Mouse (Mus musculus): ENCODE results near the gene Rcbtb2.

Rcbtb2 gene

DNA sequence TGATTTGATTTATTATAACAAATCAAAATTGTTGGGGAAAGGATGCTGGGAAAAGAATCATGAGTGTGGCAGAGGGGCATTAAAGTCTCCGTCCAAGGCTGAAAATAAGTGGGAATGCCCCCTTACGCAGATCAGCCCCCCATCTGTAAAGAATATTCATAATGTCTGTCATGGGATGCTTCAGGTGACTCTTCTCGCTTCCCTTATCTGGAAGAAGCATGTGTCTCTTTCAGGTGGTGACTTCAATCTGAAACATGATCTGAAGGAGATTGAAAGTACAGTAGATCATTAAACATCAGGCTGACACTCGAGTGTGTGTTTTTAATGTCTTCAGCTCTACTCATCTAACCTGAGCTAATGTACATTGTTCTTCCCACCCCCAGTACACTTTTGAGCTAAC lies 22.7 kb downstream of the Rcbtb2 start:
- DNase-seq (ENCODE audit: extremely low read depth, low read depth, low spot score) = no peak

DNA sequence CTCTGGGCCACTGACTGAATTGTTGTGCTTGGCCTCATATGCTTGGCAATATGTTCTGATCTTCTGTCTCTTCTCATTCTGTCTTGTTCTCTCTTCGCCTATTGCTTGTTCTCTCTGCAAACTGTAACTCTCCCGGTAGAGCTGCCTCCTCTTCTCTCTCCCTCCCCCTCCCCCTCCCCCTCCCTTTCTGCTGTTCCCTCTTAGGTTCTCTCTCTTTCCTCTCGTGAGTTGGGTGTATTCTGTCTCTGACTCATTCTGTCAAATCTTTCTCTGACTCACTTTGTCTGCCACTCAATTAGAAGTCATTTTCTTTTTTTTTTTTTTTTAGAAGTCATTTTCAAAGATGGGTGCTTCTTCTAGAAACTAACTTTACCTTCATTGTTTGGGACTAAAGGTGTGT lies 23.9 kb downstream of the Rcbtb2 start:
- no peak for DNase-seq (ENCODE audit: extremely low read depth, low read depth, low spot score)

DNA sequence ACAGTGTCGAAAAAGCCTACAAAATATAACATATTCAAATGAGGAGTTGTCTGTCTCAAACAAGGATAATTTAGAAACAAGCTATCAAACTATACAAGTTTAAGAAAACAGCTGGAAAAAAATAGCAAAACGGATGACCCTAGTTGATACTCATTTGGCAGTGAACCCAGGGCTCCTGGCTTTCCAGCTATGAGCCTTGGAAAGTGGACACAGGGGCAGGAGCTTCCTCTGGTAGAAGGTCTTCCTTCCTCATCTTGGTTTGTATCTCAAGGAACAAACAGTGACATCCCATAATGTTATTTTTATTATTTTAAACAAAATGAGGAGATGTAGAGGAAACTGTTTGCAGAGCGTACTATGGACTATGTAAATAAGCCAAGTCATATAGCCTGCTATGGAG lies 25.3 kb downstream of the Rcbtb2 start:
- DNase-seq (ENCODE audit: extremely low read depth, low read depth, low spot score) = no peak

DNA sequence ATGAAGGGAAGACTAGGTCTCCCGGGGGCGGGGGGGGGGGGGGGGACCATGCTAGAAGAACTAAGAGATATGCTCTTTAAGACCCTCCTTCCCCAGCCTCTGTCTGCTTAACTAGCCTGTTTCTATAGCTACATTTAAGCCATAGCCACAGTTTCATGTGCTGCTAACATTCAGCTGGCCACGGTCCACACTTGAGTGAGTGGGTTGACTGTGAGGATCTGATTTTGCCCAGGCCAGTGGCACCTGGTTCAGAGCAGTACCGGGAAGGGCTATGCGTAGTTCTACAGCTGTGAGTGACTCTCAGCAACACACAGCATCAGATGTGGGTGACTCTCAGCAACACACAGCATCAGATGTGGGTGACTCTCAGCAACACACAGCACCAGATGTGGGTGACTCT lies 38.5 kb downstream of the Rcbtb2 start:
- no peak for DNase-seq (ENCODE audit: extremely low read depth, low read depth, low spot score)

DNA sequence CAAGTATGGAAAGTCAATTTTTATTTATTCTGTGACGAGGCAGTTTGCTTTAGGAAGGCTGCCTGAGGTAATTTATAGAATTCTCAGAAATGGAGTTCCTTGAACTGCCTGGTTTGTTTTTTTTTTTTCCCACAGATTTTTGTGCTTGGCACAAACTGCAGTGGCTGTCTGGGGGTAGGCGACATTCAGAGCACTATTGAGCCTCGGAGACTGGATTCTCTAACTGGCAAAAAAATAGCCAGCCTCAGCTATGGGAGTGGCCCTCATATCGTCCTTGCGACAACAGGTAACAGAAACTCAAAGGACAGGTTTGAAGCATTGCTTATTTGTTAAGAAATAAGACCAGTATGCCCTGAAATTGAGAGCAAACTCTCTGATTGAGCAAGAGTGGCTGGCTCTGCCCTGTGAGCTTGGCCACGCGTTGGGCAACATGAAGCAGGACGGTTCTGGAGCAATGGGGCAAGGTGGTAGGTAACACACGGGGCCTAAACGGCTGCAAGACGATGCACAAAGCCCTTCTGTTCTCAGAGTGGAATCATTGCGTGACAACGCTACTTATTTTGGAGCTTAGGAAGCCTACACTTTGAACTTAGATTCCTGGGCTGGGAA lies 39.5 kb downstream of the Rcbtb2 start:
- peak; percentile 50 for DNase-seq (ENCODE audit: extremely low read depth, low read depth, low spot score)

DNA sequence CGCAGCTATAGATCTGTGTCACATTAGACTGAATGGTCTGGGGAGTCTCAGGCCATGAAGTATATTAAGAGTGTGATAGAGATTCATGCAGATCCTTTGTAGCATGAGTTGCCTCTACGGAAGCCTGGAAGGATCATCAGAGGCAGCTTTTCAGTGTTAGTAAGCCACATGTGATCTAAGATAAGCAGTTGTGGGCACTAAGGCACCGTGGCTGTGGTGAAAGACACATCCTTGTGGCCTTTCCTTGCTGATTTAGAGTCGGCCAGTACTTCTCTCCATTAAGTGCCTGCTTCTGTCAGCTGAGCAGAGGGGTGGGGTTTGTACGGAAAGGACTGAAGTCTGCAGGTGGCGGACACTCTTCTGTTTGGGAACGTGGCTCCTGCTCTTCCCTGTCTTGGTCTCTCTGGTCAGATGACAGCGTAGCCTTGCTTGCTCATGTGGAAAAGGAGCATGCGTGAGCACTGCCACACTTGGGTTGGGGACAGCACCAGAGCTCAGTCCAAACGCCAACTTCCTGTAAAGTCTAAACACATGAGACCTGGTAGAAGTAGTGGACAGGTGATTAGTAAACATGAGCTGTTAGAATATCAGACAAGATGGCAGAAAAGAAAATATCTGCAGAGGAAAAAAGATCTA lies 40.6 kb downstream of the Rcbtb2 start:
- DNase-seq (ENCODE audit: extremely low read depth, low read depth, low spot score) = no peak

DNA sequence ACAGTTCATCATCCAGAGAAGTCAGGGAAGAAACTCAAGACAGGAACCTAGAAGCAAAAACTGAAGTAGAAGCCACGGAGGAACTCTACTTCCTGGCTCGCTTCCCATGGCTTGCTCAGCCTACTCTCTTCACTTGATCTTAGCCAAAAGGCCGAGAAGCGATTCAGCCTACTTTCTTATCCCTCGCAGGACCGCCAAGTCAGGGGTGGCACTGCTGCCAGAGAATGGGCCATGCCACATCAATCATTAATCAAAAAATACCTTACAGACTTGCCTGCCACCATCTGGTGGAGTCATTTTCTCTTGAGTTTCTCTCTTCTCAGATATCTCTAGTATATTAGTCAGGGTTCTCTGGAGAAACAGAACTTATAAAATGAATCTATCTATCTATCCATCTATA lies 42.3 kb downstream of the Rcbtb2 start:
- DNase-seq (ENCODE audit: extremely low read depth, low read depth, low spot score) = no peak

DNA sequence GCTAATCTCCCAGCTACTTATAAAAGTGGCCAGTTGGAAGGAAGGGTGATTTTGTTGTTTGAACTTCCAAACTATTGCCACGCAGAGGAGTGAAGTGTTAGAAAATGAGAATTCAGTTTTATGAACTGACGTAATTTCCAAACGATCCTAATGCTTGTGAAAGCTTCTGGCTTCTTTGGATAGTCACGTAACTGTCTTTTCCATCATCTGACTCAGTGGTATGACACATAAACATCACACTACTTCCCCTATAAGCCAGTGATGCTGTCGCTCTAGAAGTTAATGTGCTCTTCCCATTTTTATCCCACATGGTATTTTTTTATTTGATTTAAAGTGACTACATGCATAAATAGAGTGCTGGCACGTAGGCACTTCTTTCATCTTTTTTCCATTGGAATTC lies 45.8 kb downstream of the Rcbtb2 start:
- no peak for DNase-seq (ENCODE audit: extremely low read depth, low read depth, low spot score)

DNA sequence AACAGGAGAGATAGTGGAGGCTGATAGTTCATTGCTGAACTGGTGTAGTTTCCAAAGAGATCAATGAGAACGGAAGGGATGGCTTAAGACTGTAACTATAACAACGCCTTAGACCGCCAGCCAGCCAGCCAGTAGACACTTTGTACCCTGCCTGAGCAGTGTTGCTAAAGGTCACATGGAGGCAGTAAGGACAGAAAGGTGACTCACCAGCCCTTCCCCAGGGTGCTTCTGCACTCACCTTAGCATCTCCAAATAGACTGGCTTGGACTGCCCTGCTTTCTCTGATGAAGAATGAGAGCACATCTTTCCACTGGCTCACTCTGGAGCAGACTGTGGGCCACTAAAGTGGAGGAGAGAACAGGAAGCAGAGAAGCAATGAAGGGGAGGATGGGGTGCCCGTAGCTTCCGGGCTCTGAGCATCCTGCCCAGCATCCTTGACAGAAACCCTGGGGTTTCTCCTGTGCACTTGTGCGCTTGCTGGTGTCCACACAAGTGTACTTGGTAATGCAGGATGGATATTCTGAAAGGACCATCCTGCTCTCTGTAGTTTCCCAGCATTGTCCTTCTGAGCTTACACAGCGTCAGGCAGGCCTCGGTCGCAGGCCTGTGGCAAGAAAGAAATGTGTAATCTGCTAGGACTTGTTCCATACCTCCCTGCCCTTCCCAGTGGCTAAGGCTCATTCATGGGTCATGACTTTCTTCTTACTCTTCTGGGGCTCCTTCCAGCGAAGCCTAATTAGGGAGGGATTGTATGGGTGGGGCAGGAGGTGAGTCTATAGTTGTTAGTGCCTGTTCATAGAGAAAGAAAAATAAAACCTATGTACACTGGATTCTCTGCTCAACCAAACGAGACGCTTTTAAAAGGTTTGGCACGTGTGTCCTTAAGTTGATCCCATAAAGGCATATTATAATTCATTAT lies 47.3 kb downstream of the Rcbtb2 start:
- no peak for DNase-seq (ENCODE audit: extremely low read depth, low read depth, low spot score)

DNA sequence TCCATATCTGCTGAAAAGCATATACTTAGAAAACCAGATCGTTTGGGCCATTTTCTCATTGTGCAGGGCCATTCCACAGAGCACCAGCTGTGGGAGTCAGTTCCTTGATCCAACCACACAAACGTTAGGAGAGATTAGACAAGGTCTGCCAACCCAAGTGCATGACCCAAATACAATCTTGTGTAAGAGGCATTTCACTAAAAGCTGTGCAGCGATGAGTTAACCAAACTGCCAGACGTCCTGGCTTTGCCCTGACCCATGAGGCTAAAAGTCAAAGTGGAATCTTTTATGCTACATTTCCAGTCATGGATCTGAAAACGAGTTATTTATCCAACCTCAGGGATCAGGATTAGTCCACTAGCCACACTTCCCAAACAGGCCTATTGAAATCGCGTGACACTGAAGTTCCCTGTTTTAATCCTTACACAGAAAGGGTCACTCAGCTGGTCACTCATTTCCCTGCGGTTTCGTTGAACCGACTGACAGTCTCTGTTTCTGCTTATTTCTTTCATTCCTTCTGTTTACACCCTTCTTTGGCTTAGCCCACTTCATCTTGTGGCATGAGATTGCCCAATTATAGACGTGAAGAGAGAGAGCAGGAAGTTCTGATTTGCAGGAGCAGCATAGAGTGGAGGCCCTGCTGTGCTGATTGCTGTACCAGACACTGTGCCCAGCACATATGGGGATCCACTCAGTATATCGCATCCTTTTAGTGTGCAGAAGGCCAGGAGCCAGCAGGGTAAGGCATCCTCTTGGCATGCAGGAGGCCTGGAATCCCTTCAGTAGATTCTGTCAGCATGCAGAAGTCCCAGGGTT lies 49.6 kb downstream of the Rcbtb2 start:
- DNase-seq (ENCODE audit: extremely low read depth, low read depth, low spot score) = no peak

DNA sequence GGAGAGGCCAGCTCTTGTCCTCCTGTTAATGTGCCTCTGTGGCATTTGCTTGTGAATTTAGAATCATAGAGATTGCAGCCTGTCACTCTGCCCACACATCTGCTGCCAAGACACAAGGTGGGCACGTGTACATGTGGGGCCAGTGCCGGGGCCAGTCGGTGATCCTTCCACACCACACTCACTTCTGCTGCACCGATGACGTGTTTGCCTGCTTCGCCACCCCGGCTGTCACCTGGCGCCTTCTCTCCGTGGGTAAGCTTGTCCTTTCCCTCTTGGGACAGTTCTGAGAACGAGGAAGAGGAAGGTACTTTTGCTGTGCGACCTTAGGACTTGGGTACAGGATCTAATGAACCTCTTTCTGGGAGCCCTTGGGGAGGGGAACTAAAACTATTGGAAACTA lies 50.8 kb downstream of the Rcbtb2 start:
- no peak for DNase-seq (ENCODE audit: extremely low read depth, low read depth, low spot score)

DNA sequence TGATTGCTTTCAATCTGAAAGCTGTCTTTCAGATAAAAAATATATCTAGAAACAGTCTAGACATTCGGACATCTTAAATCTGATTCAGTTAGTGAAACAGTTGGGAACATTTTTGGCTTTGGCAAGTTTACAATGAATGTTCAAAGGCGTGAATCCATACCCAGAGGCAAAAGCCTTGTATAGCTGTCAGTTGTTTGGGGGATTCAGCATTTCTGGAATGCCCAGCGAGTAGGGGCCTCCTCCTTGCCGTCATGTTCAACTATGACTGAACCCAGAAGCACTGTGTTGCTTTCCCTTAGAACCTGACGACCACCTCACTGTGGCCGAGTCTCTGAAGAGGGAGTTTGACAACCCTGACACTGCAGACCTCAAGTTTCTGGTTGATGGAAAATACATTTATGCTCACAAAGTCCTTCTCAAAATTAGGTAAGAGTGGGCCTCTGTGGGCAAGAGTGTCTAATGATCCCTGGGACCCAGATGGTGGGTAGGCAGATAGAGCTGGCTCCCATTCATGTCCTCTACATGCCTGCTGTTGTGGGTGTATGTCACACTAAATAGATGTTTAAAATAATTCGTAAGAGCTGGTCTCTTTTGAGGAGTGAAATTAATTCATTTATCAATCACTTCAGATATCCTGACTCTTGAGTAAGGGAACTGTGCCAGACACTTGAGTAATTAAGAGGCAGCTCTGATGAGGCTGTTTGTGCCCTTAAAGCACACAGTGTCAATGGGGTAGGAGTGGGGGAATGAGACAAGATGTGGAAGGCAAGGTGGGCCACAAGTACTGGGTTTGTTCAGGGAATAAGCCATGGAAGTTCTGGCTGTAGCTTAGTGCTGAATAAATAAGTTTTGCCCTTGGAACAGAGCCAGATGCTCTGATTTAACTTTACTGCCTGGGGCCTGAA lies 51.5 kb downstream of the Rcbtb2 start:
- no peak for DNase-seq (ENCODE audit: extremely low read depth, low read depth, low spot score)

DNA sequence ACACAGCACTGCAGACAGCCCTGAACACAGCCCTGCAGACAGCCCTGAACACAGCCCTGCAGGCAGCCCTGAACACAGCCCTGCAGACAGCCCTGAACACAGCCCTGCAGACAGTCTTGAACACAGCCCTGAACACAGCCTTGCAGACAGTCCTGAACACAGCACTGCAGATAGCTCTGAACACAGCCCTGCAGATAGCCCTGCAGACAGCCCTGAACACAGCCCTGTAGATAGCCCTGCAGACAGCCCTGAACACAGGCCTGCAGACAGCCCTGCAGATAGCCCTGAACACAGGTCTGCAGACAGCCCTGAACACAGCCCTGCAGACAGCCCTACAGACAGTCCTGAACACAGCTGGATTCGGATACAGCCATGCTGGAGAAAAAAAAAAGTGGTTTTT lies 52.2 kb downstream of the Rcbtb2 start:
- DNase-seq (ENCODE audit: extremely low read depth, low read depth, low spot score) = no peak

DNA sequence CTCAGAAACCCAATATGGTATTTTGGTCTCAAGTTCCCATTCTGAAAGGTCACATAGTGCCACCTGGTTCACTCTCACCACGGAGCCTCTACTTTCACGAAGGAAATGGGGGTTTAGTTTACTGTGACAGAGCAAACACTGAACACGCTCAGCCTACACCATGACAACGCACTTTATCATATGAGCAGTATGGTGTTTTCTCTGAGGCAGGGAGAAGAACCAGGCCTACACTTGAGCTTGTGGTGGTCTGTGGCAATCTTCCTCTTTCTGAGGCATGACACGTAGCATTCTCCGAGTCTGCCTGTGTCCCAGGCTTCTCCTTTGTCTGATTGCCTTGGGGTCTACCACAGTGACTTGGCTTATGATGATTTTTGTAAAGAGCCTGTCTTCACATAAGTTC lies 53.0 kb downstream of the Rcbtb2 start:
- no peak for DNase-seq (ENCODE audit: extremely low read depth, low read depth, low spot score)

DNA sequence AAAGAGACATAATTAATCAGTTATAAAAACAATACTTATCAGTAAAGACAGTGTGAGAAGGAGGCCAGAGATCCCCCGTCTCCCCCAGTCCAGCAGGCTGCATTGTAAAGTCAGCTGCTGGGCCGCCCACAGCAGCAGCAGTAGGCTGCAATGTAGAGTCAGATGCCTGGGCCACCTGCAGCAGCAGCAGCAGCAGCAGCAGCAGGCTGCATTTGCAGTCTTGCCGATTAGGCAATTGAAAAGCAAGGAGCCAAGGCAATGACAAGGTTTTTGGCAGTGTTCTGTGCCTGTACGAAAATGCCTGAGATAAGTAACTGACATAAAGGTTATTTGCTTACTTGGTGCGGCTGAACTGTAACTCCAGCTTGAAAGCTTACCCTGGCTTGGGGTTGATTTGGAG lies 53.4 kb downstream of the Rcbtb2 start:
- no peak for DNase-seq (ENCODE audit: extremely low read depth, low read depth, low spot score)

DNA sequence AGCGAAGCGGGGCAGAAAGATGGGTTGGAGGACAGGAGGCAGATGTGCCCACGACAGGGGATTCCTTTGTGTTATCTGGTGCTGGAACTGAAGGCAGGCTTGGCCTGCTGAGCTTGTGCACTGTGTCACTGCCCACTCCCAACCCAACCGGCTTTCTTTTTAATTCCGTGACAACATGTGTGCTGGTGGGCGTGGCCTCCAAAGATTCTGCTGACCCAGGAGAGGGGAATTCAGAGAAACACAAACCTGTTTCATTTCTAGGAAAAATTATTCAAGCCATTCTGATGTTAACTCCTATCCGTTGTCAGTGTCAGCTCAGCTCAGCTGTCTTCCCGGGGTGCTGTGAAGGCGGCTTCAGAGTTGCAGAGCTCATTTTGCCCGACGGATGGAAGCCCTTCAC lies 55.1 kb downstream of the Rcbtb2 start:
- DNase-seq (ENCODE audit: extremely low read depth, low read depth, low spot score) = no peak

DNA sequence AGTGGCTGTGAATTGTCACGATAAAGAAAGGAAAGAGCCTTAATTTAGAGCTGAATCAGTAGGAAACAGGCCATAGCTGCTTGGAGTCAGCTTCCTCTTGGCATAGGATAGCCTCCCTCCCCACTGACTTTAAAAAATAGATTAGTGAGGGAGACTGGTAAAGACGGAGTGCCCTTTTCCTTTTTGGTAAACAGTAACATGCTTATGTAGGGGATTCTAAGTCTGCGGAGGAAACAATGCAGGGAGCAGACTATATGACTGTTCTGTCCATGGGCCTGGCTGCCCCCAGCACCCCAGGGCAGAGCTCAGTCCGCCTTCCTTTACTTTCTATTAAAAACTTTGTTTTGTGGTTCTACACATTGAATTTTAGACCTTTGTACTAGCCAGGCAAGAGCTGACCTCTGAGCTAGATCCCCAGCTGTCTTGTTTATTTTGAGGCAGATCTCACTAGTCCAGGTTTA lies 56.4 kb downstream of the Rcbtb2 start:
- no peak for DNase-seq (ENCODE audit: extremely low read depth, low read depth, low spot score)

DNA sequence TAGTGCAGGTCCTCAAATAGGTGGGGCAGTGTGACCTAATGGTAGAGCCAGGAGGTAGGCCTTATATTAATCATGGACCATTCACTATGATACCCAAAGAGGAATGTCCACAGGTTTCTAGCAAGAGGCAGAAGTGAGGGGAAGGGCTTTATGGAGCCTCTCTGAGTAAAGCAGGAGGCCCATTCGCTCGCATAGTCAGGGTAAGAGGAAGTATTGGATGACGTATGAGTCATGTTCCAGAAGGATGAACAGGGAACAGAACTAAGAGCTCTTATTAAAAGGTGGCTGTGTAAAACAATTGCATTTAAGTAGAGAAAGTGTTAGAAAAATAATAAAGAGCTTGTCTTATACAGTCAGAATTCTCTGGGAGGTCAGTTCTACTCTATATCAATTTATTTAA lies 57.8 kb downstream of the Rcbtb2 start:
- DNase-seq (ENCODE audit: extremely low read depth, low read depth, low spot score) = no peak

DNA sequence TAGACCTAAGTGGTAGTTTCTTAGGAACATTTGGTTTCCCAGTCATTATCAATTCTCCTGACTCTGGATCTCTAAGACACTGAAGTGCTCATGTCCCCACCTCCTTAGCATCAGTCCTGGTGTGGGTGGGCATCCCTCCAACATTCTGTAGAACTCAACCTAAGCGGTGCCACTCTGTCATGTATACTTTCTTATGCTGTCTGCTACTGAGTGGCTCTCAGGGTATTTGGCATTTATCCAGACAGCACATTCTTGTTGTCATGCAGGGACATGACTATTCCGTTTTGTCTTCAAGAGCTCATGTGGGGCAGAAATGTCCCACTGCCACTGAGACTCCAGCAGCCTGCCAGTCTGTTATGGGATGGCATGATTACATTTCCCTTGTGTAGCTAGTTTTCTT lies 58.3 kb downstream of the Rcbtb2 start:
- DNase-seq (ENCODE audit: extremely low read depth, low read depth, low spot score) = no peak

DNA sequence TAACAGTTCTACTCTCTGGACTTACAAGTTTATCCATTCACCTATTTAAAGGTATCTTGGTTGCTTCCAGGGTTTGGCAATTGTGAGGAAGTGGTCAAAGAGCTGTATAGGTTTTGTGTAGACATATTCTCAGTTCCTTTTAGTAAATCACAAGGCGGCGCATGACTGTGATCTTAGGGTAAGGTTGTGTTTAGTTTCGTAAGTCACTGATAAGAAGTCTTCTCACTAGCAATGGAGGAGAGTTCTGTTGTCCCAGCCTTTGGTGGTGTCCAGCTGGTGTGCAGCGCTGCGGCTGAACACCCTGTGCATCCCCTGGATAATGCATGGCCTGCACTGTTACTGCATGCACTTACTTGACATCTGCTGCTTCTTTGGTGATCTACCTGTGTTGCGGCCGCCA lies 64.0 kb downstream of the Rcbtb2 start:
- no peak for DNase-seq (ENCODE audit: extremely low read depth, low read depth, low spot score)

All from fat pad, adult 2 months (tissue).